Mouse (Mus musculus) embryonic facial prominence, embryonic 10.5 days (tissue): ENCODE measurements around the gene Gja10. TPM values are rescaled to one million over a fixed set of nuclear protein-coding genes. Genes with fewer than 3 reads are reported as not detected.

ENCODE experiments used
- DNase-seq: peaks from one replicate; pipeline ENCODE4 v3.0.0-alpha.2; 2017; ENCODE audit warnings: low spot score
- H3K27ac ChIP-seq: fragments of 300-500 bp; sonication (generic); replicated peaks from 2 replicates; pipeline ENCODE4 v1.5.1; 2016; ENCODE audit warnings: mild to moderate bottlenecking
- H3K27me3 ChIP-seq: fragments of 300-500 bp; sonication (generic); replicated peaks from 2 replicates; pipeline ENCODE4 v1.6.1; 2016; ENCODE audit warnings: low read depth, mild to moderate bottlenecking; ENCODE audit not compliant: poor library complexity, severe bottlenecking
- H3K36me3 ChIP-seq: fragments of 300-500 bp; sonication (generic); replicated peaks from 2 replicates; pipeline ENCODE4 v1.6.1; 2016; ENCODE audit warnings: mild to moderate bottlenecking, moderate library complexity
- H3K4me1 ChIP-seq: fragments of 300-500 bp; sonication (generic); 2 replicates; pipeline ENCODE4 v1.6.1; 2016
- H3K4me3 ChIP-seq: fragments of 300-500 bp; sonication (generic); 2 replicates; pipeline ENCODE4 v1.5.1; 2016; ENCODE audit warnings: mild to moderate bottlenecking, moderate library complexity
- H3K9me3 ChIP-seq: fragments of 300-500 bp; sonication (generic); 2 replicates; pipeline ENCODE4 v1.6.1; 2016; ENCODE audit warnings: mild to moderate bottlenecking
- WGBS: fragments of 180-500 bp; shearing (Covaris S2); methylation state at CpG from one replicate; pipeline ENCODE4 v1.1.7; 2016; 5-methylcytosine and 5-hydroxymethylcytosine counted together
- polyA plus RNA-seq: library from polyadenylated mRNA; unstranded; fragments of >200 nt; fragmentation: Nextera tagmentation; extraction: Ambion mirVana; gene quantifications from 2 replicates; pipeline ENCODE4 v1.2.1, GENCODE M21; 2016

The Gja10 gene
- 0.07 and 0.16 TPM in 2 replicates for polyA plus RNA-seq

DNA sequence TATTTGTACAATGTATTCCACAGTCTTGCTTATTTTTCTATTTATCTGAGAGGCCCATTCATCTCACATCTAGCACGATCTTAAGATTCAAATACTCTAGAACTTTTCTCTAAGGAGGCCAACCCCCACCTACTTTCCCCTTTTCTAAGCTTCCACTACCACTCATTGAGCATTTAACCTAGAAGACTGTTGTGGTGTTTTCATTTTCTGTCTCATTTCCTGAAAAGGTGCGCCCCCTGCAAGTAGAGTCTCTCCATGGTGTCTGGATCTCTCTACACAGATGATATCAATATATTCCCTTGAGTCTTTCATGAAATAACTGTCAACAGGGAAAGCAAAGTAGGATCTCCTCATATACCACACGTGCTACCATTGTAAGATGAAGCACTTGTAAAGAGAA is at the start of gene Gja10:
Gene Gja10 (minus strand): TSS at position 101 of the 400 bp plus-strand sequence.
- Histone ChIP-seq H3K36me3 (no peaks in the 10 kb centered on the region), H3K27ac (no peak within 1 kb of the TSS), H3K27me3 (no peaks in the 10 kb centered on the region), H3K4me1 (no peaks in the 10 kb centered on the region), H3K4me3 (no peak within 1 kb of the TSS), H3K9me3 (no peaks in the 10 kb centered on the region)
- DNase-seq = no peak
- WGBS = 73% methylated on average over 3 of the region's 3 CpGs

DNA sequence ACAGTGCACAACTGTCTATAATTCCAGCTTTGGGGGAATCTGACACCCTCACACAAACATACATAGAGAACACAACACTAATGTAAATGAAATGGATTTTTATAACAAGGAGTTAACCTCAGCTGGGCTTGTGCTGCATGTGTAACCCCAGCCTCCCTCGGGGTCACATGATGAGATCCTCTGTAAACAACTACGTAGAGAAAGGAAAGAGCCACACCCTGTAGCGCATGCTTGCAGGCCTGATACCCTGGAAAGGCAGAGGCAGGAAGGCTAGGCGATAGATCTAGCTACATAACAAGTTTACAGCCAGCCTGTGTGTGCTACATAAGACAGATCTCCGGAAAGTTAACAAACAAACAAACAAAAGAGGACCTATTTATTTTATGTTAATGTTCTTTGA is 49.1 kb upstream of the Gja10 start:
- H3K27ac ChIP-seq = no peak overlapping the region
- 84% methylated on average over 5 of the region's 5 CpGs for WGBS
- H3K9me3 ChIP-seq = no peaks in the 10 kb centered on the region
- H3K36me3 ChIP-seq = peaks cover 80% of the 10 kb centered on the region
- no peak overlapping the region for H3K4me3 ChIP-seq
- H3K27me3 ChIP-seq = no peaks in the 10 kb centered on the region
- peaks cover 4% of the 10 kb centered on the region; the same call in 1 of the 2 replicates for H3K4me1 ChIP-seq
- DNase-seq = no peak

DNA sequence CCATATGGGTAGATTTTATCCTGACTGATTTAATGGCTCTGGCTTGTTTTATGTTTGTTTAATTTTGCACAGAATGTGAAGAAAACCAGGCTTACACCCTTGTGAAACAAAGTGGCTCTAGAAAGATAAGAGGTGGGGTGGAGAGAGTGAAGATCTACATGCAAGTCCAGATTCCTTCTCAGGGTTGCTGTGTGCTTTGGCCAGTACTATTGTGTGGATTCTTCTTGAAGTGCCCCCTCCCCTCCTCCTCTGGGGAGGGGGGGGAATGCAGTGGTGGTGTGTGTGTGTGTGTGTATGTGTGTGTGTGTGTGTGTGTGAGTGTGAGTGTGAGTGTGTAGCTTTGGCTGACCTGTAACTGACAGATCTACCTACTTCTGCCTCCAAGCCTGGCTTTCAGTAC is 19.1 kb upstream of the Gja10 start:
- Histone ChIP-seq H3K4me1 (peaks cover 11% of the 10 kb centered on the region), H3K27me3 (no peaks in the 10 kb centered on the region), H3K27ac (no peak overlapping the region), H3K9me3 (no peaks in the 10 kb centered on the region), H3K4me3 (no peak overlapping the region), H3K36me3 (peaks cover 66% of the 10 kb centered on the region)
- DNase-seq = no peak

DNA sequence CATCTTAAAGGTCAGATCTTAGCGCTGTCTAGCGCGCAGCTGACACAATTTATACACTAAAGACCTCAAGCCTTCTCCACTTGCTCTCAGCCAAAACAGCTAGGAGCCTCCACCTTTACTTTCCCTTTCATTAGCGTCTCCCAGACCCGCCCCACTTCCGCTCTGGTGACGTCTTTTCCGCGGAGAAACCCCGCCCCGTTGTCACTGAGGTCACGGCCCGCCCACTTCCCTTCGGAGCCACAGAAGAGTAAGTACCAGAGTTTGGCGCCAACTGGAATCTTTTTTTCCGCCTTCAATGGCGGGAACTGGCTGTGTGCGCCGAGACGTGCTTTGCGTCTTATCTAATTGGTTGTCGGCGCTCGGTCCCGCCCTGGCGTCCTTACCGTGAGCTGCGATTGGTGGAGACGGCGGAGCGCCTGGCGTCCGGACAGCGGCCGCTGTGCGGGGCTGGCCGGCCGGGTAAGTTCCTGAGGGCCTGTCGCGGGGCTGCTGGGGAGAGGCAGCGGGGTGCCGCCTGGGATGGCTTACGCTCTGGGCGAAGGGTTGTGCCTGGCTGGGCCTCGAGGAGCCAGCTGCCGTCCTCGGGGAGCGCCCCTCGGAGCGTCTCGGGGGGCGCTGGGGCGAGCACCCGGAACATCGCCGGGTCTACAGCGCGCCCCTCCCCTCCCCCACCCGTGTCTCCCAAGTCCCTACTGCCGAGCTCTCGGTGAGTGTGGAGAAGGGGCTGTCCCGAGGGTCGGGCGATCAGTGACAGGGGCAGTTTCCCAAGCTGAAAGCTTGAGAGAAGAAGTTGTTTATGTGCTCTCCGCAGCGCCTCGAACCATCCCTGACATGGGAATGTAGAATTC is 12.7 kb upstream of the Gja10 start, which contains the start of gene Casp8ap2:
Gene Casp8ap2 (plus strand): TSS at position 418 of the 848 bp plus-strand sequence.
- Histone ChIP-seq H3K4me1 (peaks cover 20% of the 10 kb centered on the region), H3K36me3 (peaks cover 27% of the 10 kb centered on the region), H3K27me3 (no peaks in the 10 kb centered on the region), H3K9me3 (no peaks in the 10 kb centered on the region), H3K4me3 (peak within 1 kb of the TSS; percentile 92), H3K27ac (peak within 1 kb of the TSS; percentile 94)
- WGBS = under 1% methylated on average over 67 of the region's 67 CpGs
- DNase-seq = peak; percentile 98

DNA sequence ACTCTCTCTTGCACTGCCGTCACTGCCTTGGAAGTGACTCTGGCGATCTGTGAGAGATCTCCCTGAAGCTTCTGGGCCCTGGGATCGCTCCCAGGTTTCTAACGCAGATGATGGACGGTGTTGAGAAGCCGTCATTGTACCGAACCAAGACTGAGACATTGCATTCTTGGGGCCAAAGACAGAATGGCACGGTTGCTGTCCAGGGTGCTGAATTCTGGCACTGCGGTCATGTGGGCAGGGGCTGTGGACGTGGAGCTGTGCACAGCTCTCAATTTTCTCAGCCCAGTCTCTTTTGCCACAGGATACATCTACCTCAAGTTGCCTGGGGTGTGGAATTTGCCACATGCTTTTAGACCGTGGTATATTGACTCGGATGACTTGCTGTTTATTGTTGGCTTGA is 1.4 kb downstream of the Gja10 start:
- H3K4me3 ChIP-seq = no peak overlapping the region
- no peaks in the 10 kb centered on the region for H3K36me3 ChIP-seq
- H3K27ac ChIP-seq = no peak overlapping the region
- no peaks in the 10 kb centered on the region for H3K4me1 ChIP-seq
- H3K9me3 ChIP-seq = no peaks in the 10 kb centered on the region
- H3K27me3 ChIP-seq = no peaks in the 10 kb centered on the region
- DNase-seq = peak; percentile 83
- 26% methylated on average over 12 of the region's 12 CpGs for WGBS

DNA sequence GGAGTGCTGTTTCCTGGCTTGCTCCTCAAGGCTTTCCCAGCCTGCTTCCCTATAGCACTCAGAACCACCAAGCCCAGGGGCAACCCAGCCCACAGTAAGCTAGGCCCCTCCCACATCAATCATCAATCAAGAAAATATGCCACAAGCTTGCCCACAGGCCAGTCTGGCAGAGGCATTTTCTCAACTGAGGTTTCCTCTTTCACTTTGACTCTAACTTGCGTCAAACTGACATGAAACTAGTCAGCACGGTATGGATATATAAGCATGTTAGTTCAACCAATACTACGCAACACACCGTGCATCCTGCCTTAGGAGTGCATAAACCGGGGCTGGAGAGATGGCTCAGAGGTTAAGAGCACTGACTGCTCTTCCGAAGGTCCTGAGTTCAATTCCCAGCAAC is 14.3 kb downstream of the Gja10 start:
- DNase-seq = no peak
- H3K4me3 ChIP-seq = no peak overlapping the region
- no peak overlapping the region for H3K27ac ChIP-seq
- 83% methylated on average over 6 of the region's 6 CpGs for WGBS
- no peaks in the 10 kb centered on the region for H3K27me3 ChIP-seq
- H3K4me1 ChIP-seq = no peaks in the 10 kb centered on the region; the same call in 1 of the 2 replicates
- no peaks in the 10 kb centered on the region for H3K9me3 ChIP-seq
- H3K36me3 ChIP-seq = no peaks in the 10 kb centered on the region

DNA sequence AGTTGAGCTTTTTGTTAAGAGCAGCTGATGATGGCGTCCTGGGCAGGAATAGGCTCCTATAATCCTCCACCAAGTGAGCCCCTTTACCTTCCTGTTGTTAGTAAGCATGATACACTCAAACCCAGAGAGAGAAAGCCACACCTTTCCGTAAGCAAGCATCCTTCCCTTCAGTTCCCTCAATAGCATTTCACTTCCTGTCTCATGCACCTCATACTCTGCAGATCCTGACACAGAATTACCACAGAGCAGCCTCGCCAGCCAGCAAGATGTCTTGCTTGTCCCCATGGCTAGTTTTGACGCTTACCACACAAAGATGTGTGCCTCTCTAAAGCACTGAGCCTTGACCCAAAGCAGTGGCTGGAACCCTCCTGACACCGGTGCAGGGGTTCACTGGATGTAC is 15.0 kb downstream of the Gja10 start:
- Histone ChIP-seq H3K4me1 (no peaks in the 10 kb centered on the region; the same call in 1 of the 2 replicates), H3K36me3 (no peaks in the 10 kb centered on the region), H3K27ac (no peak overlapping the region), H3K9me3 (no peaks in the 10 kb centered on the region), H3K27me3 (no peaks in the 10 kb centered on the region), H3K4me3 (no peak overlapping the region)
- no peak for DNase-seq
- WGBS = 91% methylated on average over 5 of the region's 5 CpGs

DNA sequence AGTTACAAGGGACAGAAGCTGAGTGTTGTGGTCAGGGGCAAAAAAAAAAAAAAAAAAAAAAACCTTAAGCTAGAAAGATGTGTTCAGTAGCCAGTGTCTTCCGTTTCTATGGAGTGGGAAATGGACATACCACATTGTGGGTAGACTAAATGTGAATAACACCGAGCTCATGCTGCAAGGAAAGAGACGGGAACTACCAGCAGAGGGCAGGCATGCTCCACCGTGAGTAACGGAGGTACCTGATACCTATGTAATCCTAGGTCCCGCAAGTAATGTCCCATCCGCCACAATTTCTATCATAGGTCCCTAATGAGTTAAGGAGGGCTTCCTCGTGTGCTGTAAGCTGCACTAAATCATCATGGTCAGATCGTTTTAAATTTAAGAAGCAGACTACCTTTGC is 16.0 kb downstream of the Gja10 start:
- Histone ChIP-seq H3K27ac (no peak overlapping the region), H3K4me1 (peaks cover 4% of the 10 kb centered on the region), H3K36me3 (no peaks in the 10 kb centered on the region), H3K27me3 (no peaks in the 10 kb centered on the region), H3K4me3 (no peak overlapping the region), H3K9me3 (no peaks in the 10 kb centered on the region)
- WGBS = 14% methylated on average over 9 of the region's 9 CpGs
- peak; percentile 73 for DNase-seq

DNA sequence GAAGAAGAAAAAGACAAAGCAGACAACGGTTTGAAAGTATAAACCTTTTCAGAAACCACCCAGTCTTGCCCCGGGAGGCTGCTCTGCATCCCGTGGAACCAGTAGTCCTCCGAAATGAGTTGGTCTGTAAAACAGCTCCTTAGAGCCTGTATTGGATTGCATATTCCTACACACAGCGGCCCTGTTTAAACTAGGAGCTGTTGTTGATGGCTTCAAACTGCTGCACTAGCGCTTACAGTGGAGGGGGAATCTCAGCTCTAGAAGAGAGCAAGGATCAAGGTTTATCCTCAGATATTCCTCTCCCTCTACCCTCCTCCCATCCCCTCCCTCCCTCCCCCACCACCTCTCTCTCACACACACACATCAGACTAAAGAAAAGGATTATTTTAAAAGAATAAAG is 18.4 kb downstream of the Gja10 start:
- Histone ChIP-seq H3K4me1 (peaks cover 9% of the 10 kb centered on the region), H3K27ac (no peak overlapping the region), H3K4me3 (no peak overlapping the region), H3K9me3 (no peaks in the 10 kb centered on the region), H3K27me3 (no peaks in the 10 kb centered on the region), H3K36me3 (peaks cover 13% of the 10 kb centered on the region)
- DNase-seq = no peak
- 76% methylated on average over 6 of the region's 6 CpGs for WGBS

DNA sequence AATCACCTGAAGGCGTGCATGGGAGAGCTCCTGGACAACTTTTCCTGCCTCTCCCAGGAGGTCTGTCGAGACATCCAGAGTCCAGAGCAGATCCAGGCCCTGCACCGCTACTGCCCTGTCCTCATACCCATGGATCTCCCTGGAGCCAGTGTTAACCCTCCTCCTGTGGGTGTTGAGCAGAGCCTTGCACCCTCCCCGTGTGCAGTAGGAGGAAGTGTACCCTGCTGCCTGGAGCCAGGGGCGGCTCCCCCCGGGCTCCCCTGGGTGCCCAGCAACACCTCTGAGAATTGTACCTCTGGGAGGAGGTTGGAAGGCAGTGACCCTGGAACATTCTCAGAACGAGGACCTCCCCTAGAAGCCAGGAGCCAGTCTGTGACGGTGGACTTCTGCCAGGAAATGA is 22.7 kb downstream of the Gja10 start:
- Histone ChIP-seq H3K4me3 (no peak overlapping the region), H3K27ac (no peak overlapping the region), H3K9me3 (no peaks in the 10 kb centered on the region), H3K36me3 (peaks cover 30% of the 10 kb centered on the region), H3K27me3 (no peaks in the 10 kb centered on the region), H3K4me1 (peaks cover 13% of the 10 kb centered on the region)
- no peak for DNase-seq
- WGBS = 86% methylated on average over 8 of the region's 8 CpGs

DNA sequence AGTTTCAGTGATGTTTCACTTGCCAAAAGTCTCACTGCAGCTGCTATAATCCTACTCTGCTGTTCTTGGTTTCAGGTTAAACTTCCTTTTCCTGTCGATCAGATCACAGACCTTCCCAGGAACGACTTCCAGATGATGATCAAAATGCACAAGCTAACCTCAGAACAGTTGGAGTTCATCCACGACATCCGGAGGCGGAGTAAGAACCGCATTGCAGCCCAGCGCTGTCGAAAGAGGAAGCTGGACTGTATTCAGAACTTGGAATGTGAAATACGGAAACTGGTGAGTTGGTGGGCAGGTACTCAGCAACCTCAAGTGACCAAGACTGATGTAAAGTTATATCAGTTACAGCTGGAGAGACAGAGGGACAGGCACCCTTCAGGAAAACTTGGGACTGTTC is 27.4 kb downstream of the Gja10 start:
- no peaks in the 10 kb centered on the region for H3K9me3 ChIP-seq
- no peak overlapping the region for H3K4me3 ChIP-seq
- 49% methylated on average over 9 of the region's 9 CpGs for WGBS
- peaks cover 26% of the 10 kb centered on the region for H3K36me3 ChIP-seq
- no peaks in the 10 kb centered on the region for H3K27me3 ChIP-seq
- no peak overlapping the region for H3K27ac ChIP-seq
- peaks cover 19% of the 10 kb centered on the region for H3K4me1 ChIP-seq
- peak; percentile 53 for DNase-seq

DNA sequence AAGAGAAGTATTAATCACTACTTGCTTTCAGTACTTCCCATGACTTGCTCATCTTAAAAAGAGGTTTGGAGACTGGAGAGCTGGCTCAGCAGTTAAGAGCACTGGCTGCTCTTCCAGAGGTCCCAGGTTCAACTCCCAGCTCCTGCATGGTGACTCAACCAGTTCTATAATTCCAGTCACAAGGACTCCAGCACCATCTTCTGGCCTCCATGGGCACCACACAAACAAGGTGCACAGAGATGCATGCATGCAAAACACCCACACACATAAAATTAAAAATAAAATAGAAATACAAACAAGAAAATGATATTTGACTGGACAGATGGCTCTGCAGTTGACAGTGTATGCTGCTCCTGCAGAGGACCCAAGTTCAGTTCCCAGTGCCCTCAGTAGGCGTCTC is 28.0 kb downstream of the Gja10 start:
- Histone ChIP-seq H3K4me1 (peaks cover 25% of the 10 kb centered on the region), H3K9me3 (no peaks in the 10 kb centered on the region), H3K4me3 (no peak overlapping the region), H3K27ac (no peak overlapping the region), H3K27me3 (no peaks in the 10 kb centered on the region), H3K36me3 (peaks cover 21% of the 10 kb centered on the region)
- 77% methylated on average over 1 of the region's 1 CpGs for WGBS
- no peak for DNase-seq

DNA sequence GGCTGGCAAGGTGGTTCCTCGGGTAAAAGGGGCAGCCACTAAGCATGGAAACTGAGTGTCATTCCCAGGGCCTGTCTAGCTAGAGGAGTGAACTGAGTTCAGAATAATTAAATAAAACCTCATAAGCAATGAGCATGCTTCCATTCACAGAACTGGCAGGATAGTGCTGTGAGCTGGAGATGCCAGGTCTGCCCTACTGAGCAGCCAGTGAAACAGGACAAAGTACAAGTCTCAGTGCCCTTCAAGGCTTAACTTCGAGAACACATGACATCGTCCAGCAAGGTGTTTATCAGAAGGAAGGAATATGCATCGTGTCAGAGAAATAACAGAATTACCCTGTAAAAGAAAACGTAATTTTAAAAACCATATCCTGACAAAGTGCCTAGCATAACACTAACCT is 29.0 kb downstream of the Gja10 start:
- WGBS = 87% methylated on average over 5 of the region's 5 CpGs
- Histone ChIP-seq H3K9me3 (no peaks in the 10 kb centered on the region), H3K4me3 (no peak overlapping the region), H3K36me3 (peaks cover 14% of the 10 kb centered on the region), H3K27me3 (no peaks in the 10 kb centered on the region), H3K4me1 (peaks cover 31% of the 10 kb centered on the region), H3K27ac (no peak overlapping the region)
- no peak for DNase-seq
